Mouse (Mus musculus) ES-Bruce4 (cell line): Measurements from ENCODE around the gene Gapdh.

ENCODE experiments used
- CTCF ChIP-seq: IDR thresholded peaks from one replicate; pipeline ENCODE4 v1.8.1; 2011; ENCODE audit warnings: low read depth, low read length
- EP300 ChIP-seq: IDR thresholded peaks from 2 replicates; pipeline ENCODE4 v1.6.1; 2011; ENCODE audit warnings: low read depth, low read length; ENCODE audit not compliant: insufficient read depth
- POLR2A ChIP-seq: IDR thresholded peaks from one replicate; pipeline ENCODE4 v1.8.1; 2011; ENCODE audit warnings: low read length; ENCODE audit not compliant: insufficient read depth

DNA sequence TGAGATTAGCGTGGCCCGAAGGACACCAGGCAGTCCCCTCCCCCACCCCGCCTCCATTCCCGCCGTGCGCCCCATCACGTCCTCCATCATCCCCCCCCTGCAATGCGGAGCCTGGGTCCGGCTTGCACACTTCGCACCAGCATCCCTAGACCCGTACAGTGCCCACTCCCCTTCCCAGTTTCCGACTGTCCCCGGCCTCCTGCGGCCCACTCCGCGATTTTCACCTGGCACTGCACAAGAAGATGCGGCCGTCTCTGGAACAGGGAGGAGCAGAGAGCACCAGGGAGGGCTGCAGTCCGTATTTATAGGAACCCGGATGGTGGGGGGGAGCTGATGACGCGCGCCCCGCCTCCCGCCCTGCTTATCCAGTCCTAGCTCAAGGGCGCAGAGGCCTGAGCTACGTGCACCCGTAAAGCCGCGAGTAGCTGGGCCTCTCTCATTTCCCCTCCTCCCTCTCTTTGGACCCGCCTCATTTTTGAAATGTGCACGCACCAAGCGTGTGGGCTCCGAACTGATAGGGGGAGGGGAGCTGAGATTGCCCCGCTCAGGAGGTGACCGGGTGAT lies 857 bp downstream of the Gapdh start:
- TF ChIP-seq POLR2A (no peak), CTCF (no peak), EP300 (no peak)
